Mouse (Mus musculus) left cerebral cortex, adult 11 months (tissue): ENCODE measurements around the gene Dnajb8.

Experiments used
- DNase-seq: peaks from one replicate; pipeline ENCODE4 v3.0.0; 2022; ENCODE audit warnings: low spot score

The Dnajb8 gene

DNA sequence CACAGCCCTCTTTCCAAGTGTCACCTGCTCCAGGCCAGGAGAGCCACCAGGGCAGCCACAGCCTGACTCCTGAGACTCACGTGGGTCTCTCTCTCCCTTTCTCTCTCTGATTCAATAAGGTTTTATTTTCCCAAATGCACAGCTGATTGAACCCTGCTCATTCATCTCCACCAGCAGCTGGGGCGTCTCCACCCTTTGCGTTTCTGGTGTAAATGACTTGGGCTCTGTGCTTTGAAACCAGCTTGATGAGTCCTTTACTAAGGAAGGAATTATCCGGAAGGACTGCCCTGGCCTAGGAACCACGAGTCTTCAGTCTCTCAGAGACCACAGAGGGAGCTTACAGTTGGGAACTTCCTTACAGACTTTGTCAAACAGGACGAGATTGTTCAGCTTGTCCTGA is 10.2 kb downstream of the Dnajb8 start:
- DNase-seq: no peak

DNA sequence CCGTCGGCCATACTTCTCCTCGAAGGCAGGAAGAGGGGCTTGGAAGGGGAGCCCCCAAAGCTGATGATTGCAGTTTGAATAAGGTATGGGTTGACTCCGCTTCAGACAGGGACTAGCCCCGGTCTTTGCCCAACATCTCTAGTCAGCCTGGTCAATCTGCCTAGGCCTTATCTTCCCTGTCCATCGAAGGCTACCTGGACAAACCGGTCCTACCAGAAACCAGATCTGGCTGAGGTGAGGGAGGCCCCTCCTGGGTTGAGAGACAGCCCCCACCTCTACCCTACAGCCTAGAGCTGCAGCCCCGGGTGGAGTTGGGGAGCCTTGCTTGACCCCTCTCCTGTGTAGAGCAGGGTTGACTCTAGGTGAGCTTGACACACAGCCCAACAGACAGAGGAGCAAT is 11.9 kb downstream of the Dnajb8 start:
- no peak for DNase-seq

DNA sequence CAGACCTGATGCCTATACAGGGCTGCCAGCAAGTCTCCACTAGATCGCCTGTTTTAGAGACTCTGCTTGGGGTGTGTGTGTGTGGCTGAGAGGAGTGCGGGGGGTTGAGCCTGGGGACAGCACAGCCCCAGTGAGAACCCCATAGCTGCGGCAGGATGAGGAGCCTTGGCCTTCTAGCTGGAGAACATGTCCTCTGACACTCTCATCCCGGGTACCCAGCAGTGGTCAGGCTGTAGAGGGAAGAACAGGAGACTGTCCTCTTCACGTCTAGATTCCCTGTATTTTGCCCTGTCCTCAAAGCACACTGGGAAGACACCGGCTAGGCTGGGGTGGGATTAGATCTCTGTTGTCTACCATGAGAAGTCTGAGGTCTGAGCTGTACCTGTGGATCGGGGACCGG is 13.4 kb downstream of the Dnajb8 start:
- DNase-seq: no peak

DNA sequence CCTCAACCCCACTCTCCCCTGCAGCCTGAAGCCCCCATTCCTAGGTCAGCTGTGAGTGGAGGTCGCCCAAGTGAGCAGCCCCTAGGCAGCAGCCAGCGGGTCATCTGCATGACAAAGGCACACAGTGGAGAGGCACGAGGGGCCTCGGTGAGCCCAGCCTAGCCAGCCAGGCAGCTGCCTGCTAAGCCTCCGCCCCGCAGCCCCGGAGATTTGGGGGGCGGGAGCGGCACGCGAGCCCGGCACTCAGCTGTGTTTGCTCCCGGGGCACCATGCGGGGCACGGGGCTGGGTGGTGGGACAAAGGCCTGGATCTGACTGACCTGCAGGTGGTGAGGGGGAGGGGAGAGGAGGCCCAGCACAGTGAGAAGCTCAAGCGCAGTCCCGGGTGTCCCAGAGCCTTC is 13.9 kb downstream of the Dnajb8 start:
- no peak for DNase-seq

DNA sequence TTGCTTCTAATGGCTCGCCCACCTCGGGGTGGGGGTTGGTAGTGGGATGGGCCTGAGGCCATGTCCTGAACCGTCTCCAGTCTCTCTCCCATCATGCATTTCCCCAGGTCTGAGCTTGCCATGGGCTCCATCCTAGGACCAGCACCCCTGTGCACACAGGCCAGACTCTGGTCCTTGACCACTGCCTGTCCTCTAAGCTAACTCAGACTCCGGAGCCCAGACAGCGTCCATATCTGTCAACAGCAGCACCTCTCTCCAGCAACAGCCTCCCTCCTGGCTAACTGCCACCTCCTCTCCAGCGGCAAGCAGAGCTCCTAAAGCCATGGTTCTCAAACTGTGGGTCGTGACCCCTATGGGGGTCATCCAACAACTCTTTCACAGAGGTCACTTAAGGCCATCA is 14.4 kb downstream of the Dnajb8 start:
- no peak for DNase-seq

DNA sequence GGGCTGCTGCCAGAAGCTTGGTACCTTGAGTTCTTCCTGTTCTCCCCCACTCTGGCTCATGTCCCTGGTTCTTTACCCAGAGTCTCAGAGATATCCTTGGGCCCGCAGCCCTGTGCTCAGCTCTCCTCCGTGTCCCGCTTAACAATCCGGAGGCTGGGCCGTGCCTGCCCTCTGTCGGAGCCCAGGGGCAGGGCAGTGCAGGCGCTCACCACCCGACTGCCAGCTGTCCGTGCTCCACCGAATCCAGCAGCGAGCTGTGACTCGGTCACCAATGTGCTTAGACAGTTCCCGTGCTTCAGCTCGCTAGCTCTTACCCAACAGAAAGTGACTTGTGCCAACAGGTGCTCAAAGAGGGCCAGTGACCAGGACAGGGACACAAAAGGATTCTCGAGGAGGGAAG is 20.5 kb downstream of the Dnajb8 start:
- DNase-seq: no peak

DNA sequence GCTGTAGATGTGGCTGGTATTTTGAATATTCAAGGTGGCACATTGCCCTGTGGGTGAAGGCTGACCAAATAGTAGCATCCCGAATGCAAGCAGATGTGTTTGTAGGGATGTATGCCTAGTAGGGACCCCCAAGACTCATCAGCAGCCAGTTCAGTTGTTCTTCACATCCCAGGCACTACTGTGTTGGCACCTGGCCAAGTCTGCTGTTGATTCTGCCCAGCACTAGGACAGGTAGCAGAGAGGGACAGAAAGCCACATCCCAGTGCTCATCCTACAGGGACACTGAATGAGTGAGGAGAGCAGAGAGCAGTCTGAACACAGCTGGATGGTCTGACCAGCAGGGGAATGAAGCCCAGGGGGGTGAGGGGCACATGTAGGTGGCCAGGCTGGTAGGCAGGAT is 27.2 kb downstream of the Dnajb8 start:
- DNase-seq: no peak

DNA sequence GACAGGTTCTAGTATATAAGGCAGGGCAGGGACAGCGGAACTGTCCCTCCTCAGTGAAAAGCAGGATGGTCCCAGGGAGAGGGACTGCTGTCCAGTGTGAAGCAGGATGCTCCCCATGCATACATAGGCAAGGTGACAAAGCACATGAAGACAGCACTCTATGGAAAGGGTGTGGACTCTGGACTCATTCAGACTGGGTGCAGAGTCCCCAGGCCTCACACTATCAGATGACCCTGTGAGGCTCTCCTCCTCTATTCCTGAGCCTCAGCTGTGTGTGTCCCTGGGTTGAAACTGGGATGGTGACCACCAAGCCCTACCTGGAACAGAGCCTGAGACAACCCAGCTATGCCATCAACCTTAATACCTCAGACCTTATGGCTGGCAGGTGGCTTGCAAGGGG is 29.3 kb downstream of the Dnajb8 start:
- no peak for DNase-seq

DNA sequence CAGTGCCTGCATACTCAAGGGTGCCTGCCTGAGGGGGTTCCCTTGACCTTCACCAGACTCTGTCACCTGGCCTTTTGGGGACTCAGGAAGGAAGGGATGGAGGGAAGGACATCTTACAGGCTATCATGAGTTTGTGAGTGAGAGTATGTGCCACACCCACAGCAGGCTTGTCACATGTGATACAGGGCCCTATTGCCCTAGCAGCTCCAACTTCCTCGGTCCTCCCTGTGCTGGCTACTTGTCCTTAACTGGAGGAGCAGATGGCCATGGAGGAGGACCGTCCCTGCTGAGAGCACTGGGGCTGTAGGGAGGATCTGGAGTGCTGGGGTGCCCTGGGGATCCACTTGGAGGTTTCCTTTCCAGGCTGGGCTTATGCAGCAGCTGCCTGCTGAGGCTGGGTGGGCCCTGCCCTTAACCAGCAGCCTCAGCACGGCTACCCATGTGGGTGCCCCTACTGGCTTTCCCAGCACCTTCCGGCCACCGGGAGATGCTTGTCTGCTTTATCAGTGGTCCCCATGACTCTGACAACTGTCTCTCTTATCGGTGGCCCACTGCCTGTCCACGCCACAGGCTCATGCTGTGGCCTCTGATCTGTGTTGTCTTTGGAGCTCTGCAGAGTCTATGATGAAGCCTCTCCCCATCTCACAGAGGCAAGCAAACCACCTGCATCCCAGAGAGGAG is 29.9 kb downstream of the Dnajb8 start:
- DNase-seq: no peak

DNA sequence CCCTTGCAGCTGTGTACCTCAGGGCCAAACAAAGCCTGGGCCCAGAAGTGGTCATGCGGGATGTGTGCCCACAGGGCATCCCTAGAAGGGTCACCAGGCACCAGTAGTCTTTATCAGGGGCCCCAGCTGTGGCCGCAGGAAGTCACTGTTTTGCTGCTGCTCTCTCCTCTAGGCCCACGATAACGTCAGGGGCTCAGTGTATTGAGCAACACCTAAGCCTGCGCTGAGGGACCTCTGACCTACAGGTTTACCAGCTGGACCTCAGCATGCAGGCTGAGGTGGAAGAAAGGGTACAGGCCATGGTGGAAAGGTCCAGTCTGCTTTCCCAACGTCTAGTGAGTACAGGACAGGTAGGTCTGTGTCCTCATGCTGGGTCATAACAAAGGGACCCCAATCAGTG is 32.0 kb downstream of the Dnajb8 start:
- DNase-seq: no peak

DNA sequence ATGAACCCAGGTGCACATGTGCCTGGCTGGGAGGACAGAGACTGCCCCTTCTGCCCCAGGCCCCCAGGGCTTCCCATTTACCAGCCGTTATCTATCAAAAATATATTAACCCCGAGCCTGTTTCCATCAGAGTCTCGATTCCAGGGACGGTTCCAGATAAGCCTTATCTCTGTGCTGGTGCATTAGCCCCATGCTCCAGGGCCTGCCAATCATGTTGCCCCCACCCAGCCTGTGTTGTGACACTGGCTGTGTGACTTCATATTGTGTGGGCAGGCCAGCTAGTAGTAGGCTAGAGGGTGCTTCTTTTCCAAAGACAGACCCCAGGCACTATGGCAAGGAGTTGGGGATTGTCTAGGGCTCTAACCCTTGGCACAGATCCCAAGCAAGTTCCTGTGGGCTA is 33.4 kb downstream of the Dnajb8 start:
- no peak for DNase-seq

DNA sequence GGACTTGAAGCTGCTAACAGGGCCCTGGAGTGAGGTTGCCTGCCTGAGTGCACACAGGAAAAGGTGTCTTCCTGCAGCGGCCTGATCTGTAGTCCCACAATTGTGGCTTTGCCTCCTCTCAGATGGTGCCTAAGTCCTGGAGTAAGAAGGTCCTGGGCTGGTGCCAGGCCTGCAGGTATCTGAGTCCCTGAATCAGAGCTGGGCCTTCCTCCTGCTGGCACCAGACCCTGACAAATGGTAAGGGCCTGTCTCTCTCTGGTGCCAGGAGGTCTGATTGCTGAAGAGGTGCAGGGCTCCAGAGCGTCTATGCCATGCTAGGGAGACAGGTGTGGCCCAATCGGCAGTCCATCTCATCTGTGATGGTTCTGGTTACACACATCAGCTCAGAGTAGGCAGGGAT is 37.6 kb downstream of the Dnajb8 start:
- no peak for DNase-seq

DNA sequence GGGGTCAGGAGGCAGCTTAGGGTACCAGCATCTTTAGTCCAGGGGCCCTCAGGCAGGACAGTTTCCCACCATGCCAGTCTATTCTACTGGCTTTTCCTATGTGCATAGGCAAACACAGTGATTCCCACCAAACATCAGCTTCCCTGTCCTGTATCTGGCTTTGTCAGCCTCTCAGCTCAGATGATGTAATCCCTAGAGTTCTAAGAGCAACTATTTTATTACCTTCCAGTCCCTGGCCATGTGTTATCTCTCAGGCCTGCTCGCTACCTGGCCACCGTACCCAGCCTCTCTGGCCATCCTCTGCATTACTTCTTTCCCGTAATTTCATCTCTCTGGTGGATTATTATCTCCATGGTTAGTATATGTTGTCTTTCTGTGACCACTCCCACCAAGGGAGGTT is 38.6 kb downstream of the Dnajb8 start:
- no peak for DNase-seq

DNA sequence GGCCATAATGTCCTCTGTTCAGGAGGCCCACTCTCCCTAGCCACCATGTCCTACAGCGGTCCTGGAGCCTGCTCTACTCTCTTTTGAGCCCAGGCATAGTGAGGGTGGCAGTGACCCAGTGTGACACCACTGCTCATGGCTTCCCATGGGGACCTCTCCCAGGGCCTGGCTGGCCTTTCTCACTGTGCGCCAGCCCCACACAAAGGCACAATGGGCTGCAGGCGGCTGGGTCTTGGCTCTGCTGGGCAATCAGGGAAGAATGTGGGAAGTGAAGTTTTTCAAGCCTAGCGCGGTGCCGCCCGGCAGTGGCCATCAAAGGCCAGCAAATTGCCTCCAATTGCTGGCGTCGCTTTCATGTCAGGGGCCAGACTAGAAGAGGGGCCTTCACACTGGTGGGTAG is 40.1 kb downstream of the Dnajb8 start:
- no peak for DNase-seq

DNA sequence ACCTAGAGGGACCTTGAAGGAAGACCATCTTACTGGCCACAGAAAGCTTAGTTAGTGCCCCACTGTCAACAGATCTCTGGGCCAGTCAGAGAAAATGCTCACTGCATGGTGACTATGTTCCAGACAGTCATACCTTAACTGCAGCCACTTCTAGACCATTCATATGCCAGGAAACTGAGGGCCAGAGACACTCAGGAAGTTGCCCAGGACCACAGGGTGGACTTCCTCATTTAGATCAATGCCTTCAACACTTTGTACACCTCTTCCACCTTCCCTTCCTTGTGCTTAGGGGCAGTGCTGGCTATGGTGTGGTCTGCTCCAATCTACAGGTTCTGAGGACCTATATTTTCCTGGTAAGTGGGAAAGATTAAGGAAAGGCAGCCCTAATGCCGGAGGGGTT is 43.3 kb downstream of the Dnajb8 start:
- DNase-seq: no peak

DNA sequence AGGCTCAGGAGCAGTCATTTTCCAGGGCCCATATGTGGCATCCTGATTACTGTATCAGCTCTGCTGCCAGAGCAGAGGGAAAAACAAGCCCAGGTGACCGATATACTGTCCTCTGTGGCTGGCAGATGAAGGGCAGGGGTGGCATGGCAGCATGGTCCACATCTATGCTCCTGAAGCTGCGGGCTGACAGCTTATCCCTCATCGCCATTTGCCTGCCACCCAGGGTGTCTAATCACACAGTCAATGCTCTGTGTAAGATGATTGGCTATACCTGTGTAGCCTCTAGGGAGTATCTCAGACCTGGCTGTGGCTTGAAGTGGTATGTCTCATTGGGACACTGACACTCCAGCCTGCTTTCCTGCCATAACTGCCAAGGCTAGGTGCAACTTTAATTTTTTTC is 44.0 kb downstream of the Dnajb8 start:
- no peak for DNase-seq

DNA sequence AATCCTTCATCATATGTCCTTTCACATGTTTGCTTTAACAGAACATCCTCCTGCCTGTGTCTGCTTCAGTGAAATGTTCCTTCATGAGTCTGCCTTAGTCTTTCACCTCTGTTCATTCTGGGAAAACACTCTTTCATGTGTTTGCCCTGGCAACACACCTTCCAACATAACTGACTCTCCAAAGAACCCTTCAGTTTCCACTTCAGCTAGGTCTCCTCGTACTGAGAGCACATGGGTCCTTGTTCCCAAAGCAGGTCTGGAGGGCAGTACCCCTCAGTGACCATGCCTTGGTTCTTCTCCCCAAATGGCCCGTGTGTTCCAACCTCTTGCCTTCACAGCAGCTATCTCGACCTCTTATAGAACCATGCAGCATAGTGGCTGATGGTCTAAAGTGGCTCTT is 45.0 kb downstream of the Dnajb8 start:
- DNase-seq: no peak

DNA sequence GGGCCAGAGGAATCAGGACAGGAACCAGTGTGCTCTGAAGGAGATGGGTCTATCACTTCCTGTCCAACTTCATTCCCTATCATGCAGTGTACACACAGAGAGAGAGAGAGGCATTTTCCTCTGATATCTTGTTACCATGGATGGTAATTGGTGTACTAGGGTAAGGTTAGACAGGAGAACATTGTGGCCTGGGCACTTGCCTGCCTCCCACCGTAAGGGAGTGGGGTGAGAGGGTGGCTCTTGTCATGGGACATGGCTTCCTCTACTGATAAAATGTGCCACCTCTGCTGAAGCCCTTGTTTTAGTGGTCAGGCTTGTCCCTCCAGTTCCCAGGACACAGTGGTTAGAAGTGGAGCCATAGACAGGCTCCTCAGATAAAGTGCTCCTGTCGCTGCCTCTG is 45.9 kb downstream of the Dnajb8 start:
- DNase-seq: no peak

DNA sequence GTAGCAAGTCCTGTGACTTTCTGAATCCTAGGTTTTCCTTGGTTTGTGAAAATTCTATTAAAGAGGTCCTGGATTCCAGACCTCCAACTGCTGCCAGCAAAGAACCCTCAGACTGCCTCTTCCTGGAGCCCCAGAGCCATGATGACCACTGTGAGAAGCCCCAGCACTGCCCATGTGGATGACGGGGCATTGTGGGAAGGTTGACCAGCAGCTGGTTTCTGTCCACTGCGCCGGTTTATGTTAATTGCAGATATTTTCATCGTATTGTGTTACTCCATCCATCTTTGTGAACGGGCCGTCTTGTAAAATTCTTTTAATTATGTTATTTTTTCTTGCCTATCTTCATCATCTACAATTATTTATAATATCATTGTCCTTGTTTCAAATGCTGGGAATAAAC is 52.6 kb downstream of the Dnajb8 start:
- DNase-seq: no peak

DNA sequence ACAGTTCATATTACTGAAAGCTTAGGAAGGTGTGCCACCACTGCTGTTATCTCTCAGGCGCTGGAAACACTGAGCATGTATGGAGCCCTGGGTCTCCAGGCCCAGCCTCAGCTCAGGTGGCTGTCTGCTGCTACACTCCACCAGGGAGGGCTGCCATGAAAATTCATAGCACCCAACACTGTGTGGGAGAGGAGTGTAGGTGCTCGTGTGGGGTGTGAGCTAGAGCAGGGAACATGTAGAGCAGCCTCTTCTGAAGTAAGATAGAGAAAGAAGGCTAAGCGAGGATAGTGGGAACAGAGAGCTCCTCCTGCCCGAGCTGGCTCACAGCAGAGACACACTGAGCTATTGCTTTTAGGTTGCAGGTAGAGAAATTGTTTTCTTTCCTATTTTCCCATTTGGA is 54.2 kb downstream of the Dnajb8 start:
- peak; percentile 13 for DNase-seq

DNA sequence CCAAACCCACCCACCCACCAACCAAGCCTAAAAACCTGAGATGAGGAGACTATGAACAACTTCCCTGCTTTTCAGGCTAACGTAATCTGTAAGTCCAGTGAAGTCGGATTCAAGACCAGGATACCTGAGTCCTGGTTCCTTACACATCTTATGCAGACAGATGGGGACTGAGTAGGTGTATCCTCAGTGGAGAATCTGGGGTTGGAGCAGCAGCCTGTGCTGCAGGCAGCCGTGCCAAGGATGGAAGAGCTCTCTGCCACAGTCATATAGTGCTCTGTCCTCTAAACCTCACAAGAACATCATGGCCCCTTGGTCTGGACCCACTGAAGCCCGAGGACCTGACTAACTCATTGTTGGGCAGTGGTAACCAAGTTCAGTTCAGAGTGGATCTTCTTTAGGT is 55.2 kb downstream of the Dnajb8 start:
- DNase-seq: no peak

DNA sequence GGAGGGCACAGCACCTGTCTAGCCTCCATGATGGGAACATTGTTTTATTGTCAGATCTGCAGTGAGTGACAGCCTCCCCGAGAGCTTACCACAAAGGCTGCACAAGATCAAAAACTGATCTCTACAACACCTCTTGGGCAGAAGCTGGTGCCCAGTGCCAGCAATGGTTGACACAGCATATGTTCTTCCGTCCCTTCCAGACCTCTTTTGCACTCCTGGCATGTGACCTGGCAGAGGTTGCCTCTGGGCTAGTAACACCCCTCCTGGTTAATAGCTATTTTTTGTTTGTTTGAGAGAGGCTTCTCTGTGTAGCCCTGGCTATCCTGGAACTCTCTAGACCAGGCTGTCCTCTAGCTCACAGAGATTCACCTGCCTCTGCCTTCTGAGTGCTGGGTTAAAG is 56.1 kb downstream of the Dnajb8 start:
- no peak for DNase-seq

DNA sequence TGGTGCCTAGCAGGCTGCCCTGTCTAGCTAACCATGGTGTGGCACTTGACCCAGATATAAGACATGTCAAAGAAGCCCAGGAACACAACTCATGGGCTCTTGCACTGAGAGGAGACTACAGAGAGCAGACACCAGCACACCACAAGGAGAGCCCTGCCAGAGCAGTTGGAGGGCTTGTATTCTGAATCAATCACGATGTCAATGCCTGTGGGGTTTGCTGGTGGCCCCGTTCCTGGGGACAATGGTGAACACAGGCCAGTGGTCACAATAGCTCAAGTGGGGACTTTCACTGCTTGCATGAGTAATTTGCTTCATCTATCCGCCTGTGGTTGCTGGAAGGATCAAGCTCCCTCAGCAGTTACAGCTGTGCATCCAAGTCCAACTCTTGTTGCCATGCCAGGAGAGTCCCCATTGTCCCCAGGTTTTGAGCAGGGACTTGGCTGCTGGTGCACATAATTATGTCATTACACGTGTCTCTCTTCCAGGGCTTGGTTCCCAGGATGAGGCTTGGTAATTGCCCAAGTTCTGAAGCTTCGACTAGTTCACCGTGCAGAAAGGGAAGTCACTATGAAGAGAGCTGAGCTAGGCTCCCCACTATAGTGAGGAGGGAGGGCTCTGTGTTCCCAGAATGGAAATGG is 68.2 kb downstream of the Dnajb8 start:
- DNase-seq: peak; percentile 36

DNA sequence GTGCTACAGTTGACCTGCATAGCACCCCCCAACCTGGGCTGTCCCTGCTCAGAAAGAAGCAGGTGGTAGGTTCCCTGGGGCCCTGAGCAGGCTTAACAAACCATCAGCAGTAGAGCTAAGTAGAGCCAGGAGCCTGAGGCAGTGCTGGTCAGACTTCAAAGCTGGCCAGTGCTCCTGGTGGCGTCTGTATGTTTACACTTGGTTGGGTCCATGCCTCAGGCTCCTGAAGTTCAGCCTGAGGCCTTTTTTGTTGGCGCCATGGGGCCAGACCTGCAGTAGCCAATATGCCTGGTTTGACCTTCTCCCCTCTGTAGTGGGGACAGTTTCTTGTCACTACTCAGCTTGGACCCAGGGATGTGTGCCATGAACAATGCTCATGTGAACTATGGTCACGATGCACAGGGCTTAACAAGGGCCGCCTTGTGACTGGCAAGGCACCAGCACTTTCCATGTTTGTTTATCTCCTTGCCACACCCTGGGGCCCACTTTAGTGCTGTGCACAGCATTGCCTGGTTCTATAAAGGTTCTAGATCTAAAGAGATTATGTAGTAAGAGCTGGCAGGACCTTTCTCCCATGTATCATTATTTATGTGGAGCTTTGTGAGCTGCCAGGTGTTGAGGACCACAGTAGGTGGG is 70.3 kb downstream of the Dnajb8 start:
- no peak for DNase-seq
